Mouse (Mus musculus) erythroblast, embryonic 14.5 days (primary cell): ENCODE data around the gene D630003M21Rik.

Source experiments
- GATA1 ChIP-seq: IDR thresholded peaks from 2 replicates; pipeline ENCODE4 v1.6.1; 2012; ENCODE audit warnings: low read length, inconsistent platforms, mixed read lengths
- TAL1 ChIP-seq: IDR thresholded peaks from 3 replicates; pipeline ENCODE4 v1.6.1; 2012; ENCODE audit warnings: low read length, inconsistent platforms, mixed read lengths

GRCm38 (mm10) chr2:158270017-158270416, 41.0 kb upstream of the D630003M21Rik start:
- TF ChIP-seq GATA1 (no peak), TAL1 (no peak)
